Mouse (Mus musculus): Measurements from ENCODE around the gene Lyve1. TPM values are rescaled to one million over a fixed set of nuclear protein-coding genes. Genes with fewer than 3 reads are reported as not detected.

Lyve1 gene
- polyA plus RNA-seq, 1 experiment from 2014 or later = 6.3 TPM

DNA sequence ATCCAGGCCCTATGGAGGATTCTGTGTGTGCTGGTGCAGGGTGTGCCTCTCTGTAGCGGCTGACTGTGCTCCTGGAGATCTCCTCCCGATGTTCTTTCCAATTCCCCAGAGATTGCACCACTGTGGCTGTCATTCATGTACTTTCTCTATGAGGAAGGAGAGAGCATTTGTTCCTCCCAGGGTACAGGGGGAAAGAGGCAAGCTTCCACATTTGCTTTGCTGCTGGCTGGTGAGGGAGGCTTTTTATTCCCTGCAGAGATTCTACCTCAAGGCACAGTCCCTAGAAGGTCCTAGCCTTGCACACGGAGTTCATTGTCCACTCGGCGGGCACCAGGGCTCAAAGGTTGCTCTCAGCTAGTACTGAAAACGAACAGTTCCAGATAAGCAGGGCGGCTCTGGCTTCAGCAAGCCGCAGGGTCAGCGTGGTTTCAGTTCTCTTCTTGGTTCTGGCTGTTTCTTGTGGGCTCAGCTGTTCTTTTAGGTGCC is 28.5 kb upstream of the Lyve1 start:
- Histone ChIP-seq H3K27me3 (ENCODE audit: insufficient read depth, low read length) (no peaks in the 10 kb centered on the region), H3K4me2 (replicated peaks; ENCODE audit: low read depth, low read length) (no peak overlapping the region), H3K9ac (replicated peaks; ENCODE audit: low read length) (no peak overlapping the region), H3K27ac (ENCODE audit: low read length) (no peak overlapping the region), H3K9me3 (ENCODE audit: low read length) (no peaks in the 10 kb centered on the region), H3K4me3 (ENCODE audit: low read length) (no peak overlapping the region), H3K4me1 (ENCODE audit: insufficient read depth, low read length) (no peaks in the 10 kb centered on the region), H3K36me3 (ENCODE audit: insufficient read depth, low read length) (0 out of 2 replicates have a peak, but pooled peaks cover 6% of the 10 kb centered on the region)
- ATAC-seq (ENCODE audit: low FRiP score, low TSS enrichment) = peak; percentile 51; the same call in 1 of the 2 replicates
- 74% methylated on average over 9 of the region's 9 CpGs for WGBS

DNA sequence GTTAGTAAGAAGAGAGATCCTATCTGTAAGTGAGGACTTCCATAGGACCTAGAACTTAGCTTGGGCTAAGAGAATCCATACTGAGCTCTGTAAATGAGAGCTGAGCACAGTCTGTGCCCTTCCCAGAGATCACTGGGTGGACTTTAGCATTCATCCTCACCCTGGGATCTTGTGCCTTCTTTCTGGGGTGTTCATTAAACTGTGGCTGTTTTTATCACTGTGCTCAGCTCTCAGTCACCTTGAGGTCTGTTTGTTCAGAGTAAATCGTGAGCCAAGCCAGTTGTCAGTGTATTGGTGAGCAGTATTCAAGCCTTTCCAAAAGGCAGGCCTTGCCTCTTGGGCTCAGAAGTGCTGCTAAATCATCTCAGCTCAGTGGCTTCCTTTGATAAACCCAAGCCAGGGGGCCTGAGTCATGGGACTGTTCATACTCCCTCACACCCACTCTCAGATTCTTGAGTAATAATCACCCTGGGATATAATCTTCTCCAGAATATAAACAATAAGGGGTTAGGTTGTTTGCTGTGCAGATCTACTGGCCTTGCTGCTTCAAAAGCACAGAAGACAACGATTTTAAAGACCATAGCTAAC is 18.8 kb upstream of the Lyve1 start:
- H3K9me3 ChIP-seq (ENCODE audit: low read length) = no peaks in the 10 kb centered on the region
- WGBS = 55% methylated on average over 2 of the region's 2 CpGs
- no peaks in the 10 kb centered on the region for H3K27me3 ChIP-seq (ENCODE audit: insufficient read depth, low read length)
- no peak overlapping the region for H3K4me3 ChIP-seq (ENCODE audit: low read length)
- no peaks in the 10 kb centered on the region for H3K36me3 ChIP-seq (ENCODE audit: insufficient read depth, low read length)
- no peaks in the 10 kb centered on the region for H3K4me1 ChIP-seq (ENCODE audit: insufficient read depth, low read length)
- no peak overlapping the region for H3K4me2 ChIP-seq (replicated peaks; ENCODE audit: low read depth, low read length)
- no peak overlapping the region for H3K27ac ChIP-seq (ENCODE audit: low read length)
- H3K9ac ChIP-seq (replicated peaks; ENCODE audit: low read length) = no peak overlapping the region
- no peak for ATAC-seq (ENCODE audit: low FRiP score, low TSS enrichment)

DNA sequence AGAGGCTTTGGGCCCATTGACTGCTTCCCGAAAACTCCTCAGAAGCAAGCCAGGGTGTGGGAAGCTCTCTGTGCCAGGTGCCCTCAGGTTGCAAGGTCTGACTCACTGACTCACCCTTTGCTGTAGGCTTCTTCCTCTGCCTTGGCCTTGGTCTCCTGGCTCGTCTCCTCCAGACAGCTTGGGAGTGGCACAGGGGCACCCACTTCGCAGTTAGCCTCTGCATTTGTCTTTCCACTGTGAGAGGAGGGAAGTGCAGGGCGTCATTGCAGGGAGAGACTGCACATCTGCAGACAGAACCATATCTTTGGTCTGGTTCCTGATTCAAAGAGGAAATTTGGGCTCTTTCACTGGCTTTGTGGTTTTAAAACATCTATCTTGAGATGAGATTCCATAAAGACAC is 15.0 kb upstream of the Lyve1 start:
- Histone ChIP-seq H3K9ac (replicated peaks; ENCODE audit: low read length) (no peak overlapping the region), H3K4me1 (ENCODE audit: insufficient read depth, low read length) (no peaks in the 10 kb centered on the region), H3K27ac (ENCODE audit: low read length) (no peak overlapping the region; the same call in 1 of the 2 replicates), H3K9me3 (ENCODE audit: low read length) (no peaks in the 10 kb centered on the region), H3K4me3 (ENCODE audit: low read length) (no peak overlapping the region), H3K4me2 (replicated peaks; ENCODE audit: low read depth, low read length) (no peak overlapping the region), H3K36me3 (ENCODE audit: insufficient read depth, low read length) (peaks cover 10% of the 10 kb centered on the region; the same call in 1 of the 2 replicates), H3K27me3 (ENCODE audit: insufficient read depth, low read length) (no peaks in the 10 kb centered on the region)
- ATAC-seq (ENCODE audit: low FRiP score, low TSS enrichment) = no peak
- WGBS = 83% methylated on average over 4 of the region's 4 CpGs

DNA sequence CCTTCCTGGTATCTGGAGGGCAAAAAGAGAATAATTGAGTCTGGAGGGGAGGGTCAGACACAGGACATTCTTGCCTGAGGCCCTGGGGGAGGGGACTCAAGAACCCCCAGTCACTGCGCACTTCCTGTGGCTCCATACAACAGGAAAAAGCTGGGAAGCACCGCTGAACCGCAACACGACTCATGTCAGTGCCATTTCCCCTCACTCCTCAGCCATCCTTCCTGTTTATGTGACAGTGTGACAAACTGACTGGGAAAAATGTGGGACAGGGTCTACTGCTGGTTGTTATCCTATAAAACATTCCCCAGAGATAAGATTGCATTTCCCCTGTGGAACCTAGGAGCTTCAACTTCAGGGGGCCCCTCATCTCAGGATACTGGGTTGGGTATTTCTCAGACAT is 13.9 kb upstream of the Lyve1 start:
- Histone ChIP-seq H3K27me3 (ENCODE audit: insufficient read depth, low read length) (no peaks in the 10 kb centered on the region), H3K36me3 (ENCODE audit: insufficient read depth, low read length) (peaks cover 10% of the 10 kb centered on the region; the same call in 1 of the 2 replicates), H3K4me3 (ENCODE audit: low read length) (no peak overlapping the region), H3K4me1 (ENCODE audit: insufficient read depth, low read length) (no peaks in the 10 kb centered on the region), H3K9me3 (ENCODE audit: low read length) (no peaks in the 10 kb centered on the region), H3K27ac (ENCODE audit: low read length) (peak overlapping the region; percentile 46; the same call in 1 of the 2 replicates), H3K9ac (replicated peaks; ENCODE audit: low read length) (no peak overlapping the region), H3K4me2 (replicated peaks; ENCODE audit: low read depth, low read length) (no peak overlapping the region)
- 64% methylated on average over 4 of the region's 4 CpGs for WGBS
- ATAC-seq (ENCODE audit: low FRiP score, low TSS enrichment) = peak; percentile 57; the same call in 1 of the 2 replicates

DNA sequence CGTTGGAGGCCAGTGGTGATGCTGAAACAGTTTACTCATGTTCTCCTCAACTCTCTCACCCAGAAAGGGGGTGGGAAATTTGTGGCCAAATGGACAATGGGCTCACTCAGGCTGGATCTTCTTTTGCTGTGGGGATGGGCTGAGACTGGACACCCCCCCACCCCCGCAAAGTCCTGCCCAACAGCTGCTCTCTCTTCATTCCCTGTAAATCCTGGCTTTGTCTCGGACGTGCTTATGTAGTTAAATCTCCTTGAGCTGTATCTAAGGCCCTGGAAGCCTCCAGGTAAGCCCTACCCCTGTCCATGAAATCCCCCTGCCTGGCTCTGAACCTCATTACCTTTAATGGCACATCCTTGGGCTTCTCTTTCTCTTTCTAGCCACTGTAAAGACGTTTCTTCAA is 5.8 kb upstream of the Lyve1 start:
- Histone ChIP-seq H3K36me3 (ENCODE audit: insufficient read depth, low read length) (no peaks in the 10 kb centered on the region), H3K27me3 (ENCODE audit: insufficient read depth, low read length) (no peaks in the 10 kb centered on the region), H3K4me3 (ENCODE audit: low read length) (no peak overlapping the region), H3K9me3 (ENCODE audit: low read length) (no peaks in the 10 kb centered on the region), H3K4me2 (replicated peaks; ENCODE audit: low read depth, low read length) (no peak overlapping the region), H3K4me1 (ENCODE audit: insufficient read depth, low read length) (0 out of 2 replicates have a peak, but pooled peaks cover 9% of the 10 kb centered on the region), H3K9ac (replicated peaks; ENCODE audit: low read length) (no peak overlapping the region), H3K27ac (ENCODE audit: low read length) (no peak overlapping the region)
- ATAC-seq (ENCODE audit: low FRiP score, low TSS enrichment) = no peak
- 72% methylated on average over 5 of the region's 5 CpGs for WGBS

DNA sequence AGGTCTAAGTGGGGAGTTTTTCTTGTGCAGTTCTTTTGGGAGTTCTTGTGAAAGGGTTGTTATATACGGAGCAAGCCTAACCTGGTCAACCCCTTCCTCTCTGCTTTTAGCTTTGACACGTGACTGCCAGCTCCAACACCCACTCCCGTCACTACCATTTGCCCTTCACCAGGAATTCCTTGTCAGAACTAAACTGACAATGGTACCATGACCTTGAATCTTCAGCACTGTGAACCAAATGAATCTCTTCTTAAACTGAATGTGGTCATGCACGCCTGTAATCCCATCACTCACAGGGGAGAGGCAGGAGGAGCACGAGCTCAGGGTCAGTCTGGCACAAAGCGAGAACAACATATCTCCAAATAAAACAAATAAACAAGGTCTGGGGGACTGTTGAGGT is 4.1 kb upstream of the Lyve1 start:
- Histone ChIP-seq H3K27ac (ENCODE audit: low read length) (no peak overlapping the region), H3K9me3 (ENCODE audit: low read length) (no peaks in the 10 kb centered on the region), H3K9ac (replicated peaks; ENCODE audit: low read length) (no peak overlapping the region), H3K27me3 (ENCODE audit: insufficient read depth, low read length) (no peaks in the 10 kb centered on the region), H3K36me3 (ENCODE audit: insufficient read depth, low read length) (no peaks in the 10 kb centered on the region), H3K4me1 (ENCODE audit: insufficient read depth, low read length) (0 out of 2 replicates have a peak, but pooled peaks cover 9% of the 10 kb centered on the region), H3K4me2 (replicated peaks; ENCODE audit: low read depth, low read length) (no peak overlapping the region), H3K4me3 (ENCODE audit: low read length) (no peak overlapping the region)
- 82% methylated on average over 6 of the region's 6 CpGs for WGBS
- ATAC-seq (ENCODE audit: low FRiP score, low TSS enrichment) = no peak

DNA sequence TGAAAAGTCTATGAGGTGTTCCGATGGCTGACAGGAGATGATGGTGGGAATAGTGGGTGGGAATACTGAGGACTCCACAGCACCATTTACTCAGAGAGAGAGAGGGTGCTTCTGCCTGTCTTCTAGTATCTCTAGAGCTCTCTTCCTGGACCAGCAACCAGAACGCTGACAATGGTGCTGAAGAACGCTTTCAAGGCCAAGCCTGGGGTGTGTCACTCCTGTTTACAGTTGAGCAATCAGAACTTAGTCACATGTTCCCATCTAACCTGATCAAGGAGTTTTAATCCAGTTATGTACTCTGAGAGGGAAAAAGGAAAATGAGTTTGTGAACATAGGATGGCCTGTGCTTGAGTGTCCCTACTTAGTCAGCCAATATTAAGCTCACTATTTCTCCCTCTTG is 3.0 kb upstream of the Lyve1 start:
- H3K4me2 ChIP-seq (replicated peaks; ENCODE audit: low read depth, low read length) = no peak overlapping the region
- no peak overlapping the region for H3K27ac ChIP-seq (ENCODE audit: low read length)
- no peak overlapping the region for H3K4me3 ChIP-seq (ENCODE audit: low read length)
- WGBS = 83% methylated on average over 3 of the region's 3 CpGs
- no peaks in the 10 kb centered on the region for H3K36me3 ChIP-seq (ENCODE audit: insufficient read depth, low read length)
- no peaks in the 10 kb centered on the region for H3K27me3 ChIP-seq (ENCODE audit: insufficient read depth, low read length)
- no peaks in the 10 kb centered on the region for H3K9me3 ChIP-seq (ENCODE audit: low read length)
- no peak for ATAC-seq (ENCODE audit: low FRiP score, low TSS enrichment)
- H3K4me1 ChIP-seq (ENCODE audit: insufficient read depth, low read length) = 0 out of 2 replicates have a peak, but pooled peaks cover 9% of the 10 kb centered on the region
- no peak overlapping the region for H3K9ac ChIP-seq (replicated peaks; ENCODE audit: low read length)

DNA sequence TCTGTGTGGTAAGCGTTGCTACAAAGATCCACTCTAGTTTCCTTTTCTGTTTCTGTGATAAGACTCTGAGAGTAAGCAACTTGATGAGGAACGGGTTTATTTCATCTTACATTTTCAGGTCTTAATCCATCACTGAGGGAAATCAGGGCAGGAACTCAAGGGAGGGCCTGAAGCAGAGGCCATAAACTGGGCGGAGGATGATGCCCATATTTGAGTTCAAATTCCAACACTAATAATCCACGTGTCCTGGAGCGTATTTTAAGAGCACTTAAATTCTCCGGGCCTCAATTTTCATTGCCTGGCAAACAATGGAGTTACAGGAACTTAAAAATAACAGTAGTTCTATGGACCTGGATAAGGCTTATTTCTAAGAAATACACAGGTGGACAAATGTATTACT is 2.5 kb upstream of the Lyve1 start:
- Histone ChIP-seq H3K4me2 (replicated peaks; ENCODE audit: low read depth, low read length) (no peak overlapping the region), H3K4me3 (ENCODE audit: low read length) (no peak overlapping the region), H3K36me3 (ENCODE audit: insufficient read depth, low read length) (no peaks in the 10 kb centered on the region), H3K9me3 (ENCODE audit: low read length) (no peaks in the 10 kb centered on the region), H3K9ac (replicated peaks; ENCODE audit: low read length) (no peak overlapping the region), H3K4me1 (ENCODE audit: insufficient read depth, low read length) (0 out of 2 replicates have a peak, but pooled peaks cover 10% of the 10 kb centered on the region), H3K27me3 (ENCODE audit: insufficient read depth, low read length) (no peaks in the 10 kb centered on the region), H3K27ac (ENCODE audit: low read length) (no peak overlapping the region)
- ATAC-seq (ENCODE audit: low FRiP score, low TSS enrichment) = no peak
- 69% methylated on average over 6 of the region's 6 CpGs for WGBS

DNA sequence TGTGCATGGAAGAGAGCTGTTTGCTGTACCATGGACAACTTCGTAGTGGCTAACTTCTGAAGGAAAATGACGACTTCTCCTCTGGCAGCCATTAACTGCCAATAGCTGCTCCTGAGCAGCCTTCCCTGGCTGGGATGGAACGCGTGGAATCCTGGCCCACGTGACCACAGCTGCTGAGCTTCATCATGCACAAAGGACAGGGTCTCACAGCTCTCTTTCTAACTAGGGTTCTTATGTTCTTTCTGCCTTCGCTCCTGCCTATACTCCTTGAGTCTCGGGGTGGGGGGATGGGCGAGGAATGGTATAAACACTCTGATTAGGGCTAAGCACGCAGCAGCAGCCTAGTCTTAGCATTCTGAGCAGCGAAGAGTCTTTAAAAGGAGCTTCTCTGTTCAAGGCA is 2.0 kb upstream of the Lyve1 start:
- peak; percentile 58 for ATAC-seq (ENCODE audit: low FRiP score, low TSS enrichment)
- Histone ChIP-seq H3K9ac (replicated peaks; ENCODE audit: low read length) (no peak overlapping the region), H3K4me3 (ENCODE audit: low read length) (no peak overlapping the region), H3K27ac (ENCODE audit: low read length) (no peak overlapping the region), H3K9me3 (ENCODE audit: low read length) (no peaks in the 10 kb centered on the region), H3K4me2 (replicated peaks; ENCODE audit: low read depth, low read length) (no peak overlapping the region), H3K36me3 (ENCODE audit: insufficient read depth, low read length) (no peaks in the 10 kb centered on the region), H3K4me1 (ENCODE audit: insufficient read depth, low read length) (0 out of 2 replicates have a peak, but pooled peaks cover 14% of the 10 kb centered on the region), H3K27me3 (ENCODE audit: insufficient read depth, low read length) (no peaks in the 10 kb centered on the region)
- WGBS = 41% methylated on average over 10 of the region's 10 CpGs

DNA sequence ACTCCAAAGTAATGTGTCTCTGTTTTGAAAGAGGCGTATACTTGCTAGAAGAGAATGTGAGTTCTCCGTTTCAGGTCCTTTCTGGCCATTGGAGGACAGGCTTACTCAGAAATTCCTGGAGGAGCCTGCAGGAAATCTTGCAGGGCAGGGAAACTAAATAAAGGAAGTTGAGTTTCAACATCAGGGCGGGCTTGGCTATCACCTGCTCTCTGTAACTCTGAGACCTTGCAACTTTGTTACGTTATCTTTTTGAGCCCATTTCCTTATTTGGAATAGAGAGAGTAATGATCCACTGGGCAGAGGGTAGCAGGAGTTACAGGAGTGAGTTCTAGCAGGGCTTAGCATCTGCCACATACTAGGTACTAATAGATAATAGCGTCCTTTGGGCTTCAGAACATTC is 2.9 kb downstream of the Lyve1 start:
- WGBS = 36% methylated on average over 5 of the region's 5 CpGs
- no peak for ATAC-seq (ENCODE audit: low FRiP score, low TSS enrichment)
- Histone ChIP-seq H3K9ac (replicated peaks; ENCODE audit: low read length) (no peak overlapping the region), H3K27me3 (ENCODE audit: insufficient read depth, low read length) (no peaks in the 10 kb centered on the region), H3K36me3 (ENCODE audit: insufficient read depth, low read length) (no peaks in the 10 kb centered on the region), H3K9me3 (ENCODE audit: low read length) (no peaks in the 10 kb centered on the region), H3K4me1 (ENCODE audit: insufficient read depth, low read length) (peaks cover 16% of the 10 kb centered on the region), H3K4me2 (replicated peaks; ENCODE audit: low read depth, low read length) (no peak overlapping the region), H3K4me3 (ENCODE audit: low read length) (no peak overlapping the region), H3K27ac (ENCODE audit: low read length) (peak overlapping the region; percentile 51)

Data from kidney, embryonic 16.5 days (tissue).